Mouse (Mus musculus) bone marrow macrophage, adult 2 months (primary cell): ENCODE results near the gene Fam207a. TPM values are rescaled to one million over a fixed set of nuclear protein-coding genes. Genes with fewer than 3 reads are reported as not detected.

ENCODE experiments used
- H3K27ac ChIP-seq: 2 replicates; pipeline ENCODE4 v1.5.1; 2012; ENCODE audit warnings: low read depth, low read length; ENCODE audit not compliant: insufficient read depth
- H3K4me1 ChIP-seq: 2 replicates; pipeline ENCODE4 v1.6.1; 2012; ENCODE audit warnings: low read length; ENCODE audit not compliant: control insufficient read depth, insufficient read depth
- H3K4me3 ChIP-seq: 2 replicates; pipeline ENCODE4 v1.5.1; 2012; ENCODE audit warnings: mild to moderate bottlenecking, low read length, moderate library complexity; ENCODE audit not compliant: insufficient read depth
- CTCF ChIP-seq: IDR thresholded peaks from 2 replicates; pipeline ENCODE4 v1.5.1; 2012; ENCODE audit warnings: low read depth, mild to moderate bottlenecking, low read length, moderate library complexity
- POLR2A ChIP-seq: IDR thresholded peaks from 2 replicates; pipeline ENCODE4 v1.6.1; 2012; ENCODE audit warnings: mild to moderate bottlenecking, low read depth, low read length, borderline replicate concordance
- polyA plus RNA-seq: library from polyadenylated mRNA; stranded (reverse); fragments of >200 nt; gene quantifications from 2 replicates; pipeline ENCODE4 v1.2.4, GENCODE M21; 2012; ENCODE audit not compliant: missing spikeins, insufficient read depth, insufficient read length

The Fam207a gene
- polyA plus RNA-seq, 1 experiment, result 22.8 TPM

GRCm38 (mm10) chr10:77517801-77518200 lies 2.2 kb upstream of the Fam207a start:
- H3K27ac ChIP-seq, result no peak overlapping the region
- TF ChIP-seq POLR2A, result no peak
- no peak for TF ChIP-seq CTCF
- no peak overlapping the region for H3K4me3 ChIP-seq
- peaks cover 24% of the 10 kb centered on the region for H3K4me1 ChIP-seq

GRCm38 (mm10) chr10:77517066-77517620 lies 1.6 kb upstream of the Fam207a start:
- TF ChIP-seq CTCF (peak; percentile 86), POLR2A (no peak)
- peaks cover 21% of the 10 kb centered on the region for H3K4me1 ChIP-seq
- H3K27ac ChIP-seq, result no peak overlapping the region
- no peak overlapping the region for H3K4me3 ChIP-seq

GRCm38 (mm10) chr10:77516379-77516951 lies 880 bp upstream of the Fam207a start:
- Histone ChIP-seq H3K27ac (peak overlapping the region; percentile 75), H3K4me1 (peaks cover 19% of the 10 kb centered on the region), H3K4me3 (peak overlapping the region; percentile 62)
- TF ChIP-seq POLR2A (0 out of 2 replicates have a peak, but pooled peaks have one; percentile 53), CTCF (no peak)

- no peak overlapping the region for H3K27ac ChIP-seq
- H3K4me3 ChIP-seq, result no peak overlapping the region
- TF ChIP-seq CTCF (no peak), POLR2A (no peak)
- peaks cover 36% of the 10 kb centered on the region for H3K4me1 ChIP-seq
These were observed 5.2 kb downstream of the Fam207a start for GRCm38 (mm10) chr10:77510225-77510982.

GRCm38 (mm10) chr10:77509403-77510187 lies 6.0 kb downstream of the Fam207a start:
- no peak overlapping the region for H3K4me3 ChIP-seq
- H3K27ac ChIP-seq, result no peak overlapping the region
- H3K4me1 ChIP-seq, result peaks cover 33% of the 10 kb centered on the region
- TF ChIP-seq CTCF, result peak; percentile 89
- TF ChIP-seq POLR2A, result no peak

GRCm38 (mm10) chr10:77508744-77509143 lies 6.8 kb downstream of the Fam207a start:
- Histone ChIP-seq H3K4me3 (no peak overlapping the region), H3K4me1 (peaks cover 28% of the 10 kb centered on the region), H3K27ac (no peak overlapping the region)
- TF ChIP-seq POLR2A, result no peak
- TF ChIP-seq CTCF, result no peak

- H3K27ac ChIP-seq, result no peak overlapping the region
- H3K4me3 ChIP-seq, result no peak overlapping the region
- TF ChIP-seq POLR2A, result no peak
- TF ChIP-seq CTCF, result no peak
- peaks cover 28% of the 10 kb centered on the region for H3K4me1 ChIP-seq
These were observed 7.8 kb downstream of the Fam207a start for GRCm38 (mm10) chr10:77507779-77508178.

GRCm38 (mm10) chr10:77506961-77507577 lies 8.5 kb downstream of the Fam207a start:
- H3K27ac ChIP-seq, result peak overlapping the region; percentile 51
- no peak overlapping the region for H3K4me3 ChIP-seq
- peaks cover 28% of the 10 kb centered on the region for H3K4me1 ChIP-seq
- TF ChIP-seq POLR2A (no peak), CTCF (no peak)

- no peak overlapping the region for H3K4me3 ChIP-seq
- H3K4me1 ChIP-seq, result peaks cover 28% of the 10 kb centered on the region
- TF ChIP-seq POLR2A (no peak), CTCF (no peak)
- no peak overlapping the region for H3K27ac ChIP-seq
These were observed 9.1 kb downstream of the Fam207a start for GRCm38 (mm10) chr10:77506526-77506925.

- TF ChIP-seq CTCF, result no peak
- no peak for TF ChIP-seq POLR2A
- Histone ChIP-seq H3K4me1 (peaks cover 26% of the 10 kb centered on the region), H3K27ac (no peak overlapping the region), H3K4me3 (no peak overlapping the region)
These were observed 11.4 kb downstream of the Fam207a start for GRCm38 (mm10) chr10:77504143-77504542.
